Mouse (Mus musculus): ENCODE data around the gene Exoc6b. TPM values are rescaled to one million over a fixed set of nuclear protein-coding genes. Genes with fewer than 3 reads are reported as not detected.

Gene Exoc6b
- total and polyA plus RNA-seq, 2 experiments from 2014 or later, result 8.0 to 10.2 TPM

GRCm38 (mm10) chr6:84916291-84916690 is 153.0 kb downstream of the Exoc6b start:
- Histone ChIP-seq H3K36me3 (replicated peaks; ENCODE audit: control insufficient read depth, insufficient read depth, low read length) (no peaks in the 10 kb centered on the region), H3K9ac (replicated peaks; ENCODE audit: low read depth, low read length) (no peak overlapping the region), H3K27ac (ENCODE audit: low read depth) (no peak overlapping the region), H3K4me2 (ENCODE audit: low read depth, low read length) (no peak overlapping the region), H3K4me3 (ENCODE audit: low read depth, low read length) (no peak overlapping the region), H3K9me3 (replicated peaks; ENCODE audit: control insufficient read depth, low read length) (no peaks in the 10 kb centered on the region), H3K4me1 (ENCODE audit: control insufficient read depth, insufficient read depth) (no peaks in the 10 kb centered on the region), H3K27me3 (ENCODE audit: control insufficient read depth, insufficient read depth, low read length) (no peaks in the 10 kb centered on the region)
- TF ChIP-seq CTCF (IDR thresholded peaks at IDR 0.05; ENCODE audit: low read depth) (peak; percentile 69), EP300 (IDR thresholded peaks at IDR 0.05; ENCODE audit: low read depth) (no peak)
- ATAC-seq (ENCODE audit: insufficient read depth, low read depth) (no peak), DNase-seq (ENCODE audit: low spot score) (no peak)
- 12% methylated on average over 2 of the region's 2 CpGs for WGBS

GRCm38 (mm10) chr6:84912434-84912833 is 156.9 kb downstream of the Exoc6b start:
- peak; percentile 75 for TF ChIP-seq CTCF (IDR thresholded peaks at IDR 0.05; ENCODE audit: low read depth)
- TF ChIP-seq EP300 (IDR thresholded peaks at IDR 0.05; ENCODE audit: low read depth), result no peak
- H3K9me3 ChIP-seq (replicated peaks; ENCODE audit: control insufficient read depth, low read length), result no peaks in the 10 kb centered on the region
- no peaks in the 10 kb centered on the region for H3K27me3 ChIP-seq (ENCODE audit: control insufficient read depth, insufficient read depth, low read length)
- ATAC-seq (ENCODE audit: insufficient read depth, low read depth) (no peak), DNase-seq (ENCODE audit: low spot score) (peak; percentile 59)
- H3K9ac ChIP-seq (replicated peaks; ENCODE audit: low read depth, low read length), result no peak overlapping the region
- 14% methylated on average over 2 of the region's 2 CpGs for WGBS
- H3K27ac ChIP-seq (ENCODE audit: low read depth), result no peak overlapping the region
- no peak overlapping the region for H3K4me2 ChIP-seq (ENCODE audit: low read depth, low read length)
- no peaks in the 10 kb centered on the region for H3K4me1 ChIP-seq (ENCODE audit: control insufficient read depth, insufficient read depth)
- H3K4me3 ChIP-seq (ENCODE audit: low read depth, low read length), result no peak overlapping the region
- no peaks in the 10 kb centered on the region for H3K36me3 ChIP-seq (replicated peaks; ENCODE audit: control insufficient read depth, insufficient read depth, low read length)

- no peak overlapping the region for H3K4me2 ChIP-seq (ENCODE audit: low read depth, low read length)
- 83% methylated on average over 4 of the region's 4 CpGs for WGBS
- ATAC-seq (ENCODE audit: insufficient read depth, low read depth), result no peak
These were observed 170.1 kb downstream of the Exoc6b start for GRCm38 (mm10) chr6:84899002-84899774.

GRCm38 (mm10) chr6:84893773-84894095 is 175.6 kb downstream of the Exoc6b start:
- Histone ChIP-seq H3K9ac (replicated peaks; ENCODE audit: low read depth, low read length) (no peak overlapping the region), H3K36me3 (replicated peaks; ENCODE audit: control insufficient read depth, insufficient read depth, low read length) (no peaks in the 10 kb centered on the region), H3K27ac (ENCODE audit: low read depth) (no peak overlapping the region), H3K4me3 (ENCODE audit: low read depth, low read length) (no peak overlapping the region), H3K4me1 (ENCODE audit: control insufficient read depth, insufficient read depth) (peaks cover 3% of the 10 kb centered on the region), H3K27me3 (ENCODE audit: control insufficient read depth, insufficient read depth, low read length) (no peaks in the 10 kb centered on the region), H3K9me3 (replicated peaks; ENCODE audit: control insufficient read depth, low read length) (no peaks in the 10 kb centered on the region), H3K4me2 (ENCODE audit: low read depth, low read length) (no peak overlapping the region)
- ATAC-seq (ENCODE audit: insufficient read depth, low read depth), result no peak
- TF ChIP-seq CTCF (IDR thresholded peaks at IDR 0.05; ENCODE audit: low read depth) (no peak), EP300 (IDR thresholded peaks at IDR 0.05; ENCODE audit: low read depth) (no peak)
- no peak for DNase-seq (ENCODE audit: low spot score)

More at GRCm38 (mm10) chr6:84899002-84899774, 170.1 kb downstream of the Exoc6b start:
- TF ChIP-seq CTCF (IDR thresholded peaks at IDR 0.05; ENCODE audit: low read depth) (no peak), EP300 (IDR thresholded peaks at IDR 0.05; ENCODE audit: low read depth) (no peak)
- H3K27ac ChIP-seq (ENCODE audit: low read depth), result no peak overlapping the region
- H3K36me3 ChIP-seq (replicated peaks; ENCODE audit: control insufficient read depth, insufficient read depth, low read length), result no peaks in the 10 kb centered on the region
- 0 out of 2 replicates have a peak, but pooled peaks cover 5% of the 10 kb centered on the region for H3K4me1 ChIP-seq (ENCODE audit: control insufficient read depth, insufficient read depth)
- no peak overlapping the region for H3K9ac ChIP-seq (replicated peaks; ENCODE audit: low read depth, low read length)
- H3K9me3 ChIP-seq (replicated peaks; ENCODE audit: control insufficient read depth, low read length), result no peaks in the 10 kb centered on the region
- H3K27me3 ChIP-seq (ENCODE audit: control insufficient read depth, insufficient read depth, low read length), result no peaks in the 10 kb centered on the region
- DNase-seq (ENCODE audit: low spot score), result no peak
- no peak overlapping the region for H3K4me3 ChIP-seq (ENCODE audit: low read depth, low read length)

- H3K27me3 ChIP-seq (ENCODE audit: control insufficient read depth, insufficient read depth, low read length), result no peaks in the 10 kb centered on the region
- ATAC-seq (ENCODE audit: insufficient read depth, low read depth), result no peak
- peaks cover 3% of the 10 kb centered on the region for H3K4me1 ChIP-seq (ENCODE audit: control insufficient read depth, insufficient read depth)
- H3K9ac ChIP-seq (replicated peaks; ENCODE audit: low read depth, low read length), result no peak overlapping the region
- no peak for TF ChIP-seq EP300 (IDR thresholded peaks at IDR 0.05; ENCODE audit: low read depth)
- TF ChIP-seq CTCF (IDR thresholded peaks at IDR 0.05; ENCODE audit: low read depth), result no peak
- H3K9me3 ChIP-seq (replicated peaks; ENCODE audit: control insufficient read depth, low read length), result no peaks in the 10 kb centered on the region
- WGBS, result 17% methylated on average over 5 of the region's 5 CpGs
- no peak overlapping the region for H3K4me2 ChIP-seq (ENCODE audit: low read depth, low read length)
- H3K27ac ChIP-seq (ENCODE audit: low read depth), result no peak overlapping the region
- H3K4me3 ChIP-seq (ENCODE audit: low read depth, low read length), result no peak overlapping the region
- no peaks in the 10 kb centered on the region for H3K36me3 ChIP-seq (replicated peaks; ENCODE audit: control insufficient read depth, insufficient read depth, low read length)
- no peak for DNase-seq (ENCODE audit: low spot score)
These were observed 176.2 kb downstream of the Exoc6b start for GRCm38 (mm10) chr6:84892926-84893772.

Measured in heart, postnatal 0 days (tissue).